Mouse (Mus musculus) spleen, adult 10 weeks (tissue): ENCODE results near the gene Ubn1. TPM values are rescaled to one million over a fixed set of nuclear protein-coding genes. Genes with fewer than 3 reads are reported as not detected.

Source experiments
- polyA plus RNA-seq: library from polyadenylated mRNA; stranded (reverse); fragments of 350-450 nt; fragmentation: Illumina TruSeq; extraction: RNeasy Lipid Tissue Mini Kit (QIAGEN cat#74804); gene quantifications from one replicate; pipeline ENCODE4 v1.2.3, GENCODE M21; 2015; ENCODE audit warnings: low replicate concordance; ENCODE audit not compliant: insufficient read depth

Gene Ubn1
- 49.1 TPM for polyA plus RNA-seq

GRCm38 (mm10) chr16:5049774-5050234 is at the start of gene Ubn1, which contains the start of gene Glyr1:
TSS of gene Ubn1 (plus strand) at chr16:5050057.
TSS of gene Glyr1 (minus strand) at chr16:5049863.

GRCm38 (mm10) chr16:5007067-5007466 is 42.8 kb upstream of the Ubn1 start, which contains the start of gene Smim22:
TSS of gene Smim22 (plus strand) at chr16:5007288.

GRCm38 (mm10) chr16:5013054-5013838 is 36.6 kb upstream of the Ubn1 start, which contains the start of gene Rogdi:
TSS of gene Rogdi (minus strand) at chr16:5013553.

GRCm38 (mm10) chr16:5132401-5132801 is 82.5 kb downstream of the Ubn1 start, which contains the start of gene Ppl:
TSS of gene Ppl (minus strand) at chr16:5132421.

Other genes with a start within 250 kb of the Ubn1 start
- not detected for gene 4930562C15Rik, start 214.6 kb upstream of the Ubn1 start, polyA plus RNA-seq
- gene Ubald1, start 169.7 kb upstream of the Ubn1 start, polyA plus RNA-seq = 20.6 TPM
- 49.0 TPM for gene Mgrn1, start 163.8 kb upstream of the Ubn1 start, polyA plus RNA-seq
- 33.2 TPM for gene Nudt16l1, start 111.3 kb upstream of the Ubn1 start, polyA plus RNA-seq
- 42.7 TPM for gene Anks3, start 85.9 kb upstream of the Ubn1 start, polyA plus RNA-seq
- gene Sept12, start 52.2 kb upstream of the Ubn1 start, polyA plus RNA-seq = not detected
- not detected for gene Smim22, start 42.8 kb upstream of the Ubn1 start, polyA plus RNA-seq
- 72.2 TPM for gene Rogdi, start 36.5 kb upstream of the Ubn1 start, polyA plus RNA-seq
- 122 TPM for gene Glyr1, start 194 bp upstream of the Ubn1 start, polyA plus RNA-seq
- gene Ppl, start 82.4 kb downstream of the Ubn1 start, polyA plus RNA-seq = 1.7 TPM
- 0.18 TPM for gene Sec14l5, start 97.1 kb downstream of the Ubn1 start, polyA plus RNA-seq
- gene Nagpa, start 154.0 kb downstream of the Ubn1 start, polyA plus RNA-seq = 16.5 TPM
- gene AU021092, start 172.2 kb downstream of the Ubn1 start, polyA plus RNA-seq = 35.4 TPM
- 17.8 TPM for gene Alg1, start 183.6 kb downstream of the Ubn1 start, polyA plus RNA-seq
- gene Eef2kmt, start 205.9 kb downstream of the Ubn1 start, polyA plus RNA-seq = 9.7 TPM